Mouse (Mus musculus): ENCODE data around the gene Svs1. TPM values are rescaled to one million over a fixed set of nuclear protein-coding genes. Genes with fewer than 3 reads are reported as not detected.
"Not testable (repeated sequence)": the region's sequence is repeated elsewhere in the genome, so short reads cannot be mapped to it uniquely, and the experiment has no call there.

Gene Svs1
- not detected in 2 replicates for polyA plus RNA-seq (2012; rRNA removed)

DNA sequence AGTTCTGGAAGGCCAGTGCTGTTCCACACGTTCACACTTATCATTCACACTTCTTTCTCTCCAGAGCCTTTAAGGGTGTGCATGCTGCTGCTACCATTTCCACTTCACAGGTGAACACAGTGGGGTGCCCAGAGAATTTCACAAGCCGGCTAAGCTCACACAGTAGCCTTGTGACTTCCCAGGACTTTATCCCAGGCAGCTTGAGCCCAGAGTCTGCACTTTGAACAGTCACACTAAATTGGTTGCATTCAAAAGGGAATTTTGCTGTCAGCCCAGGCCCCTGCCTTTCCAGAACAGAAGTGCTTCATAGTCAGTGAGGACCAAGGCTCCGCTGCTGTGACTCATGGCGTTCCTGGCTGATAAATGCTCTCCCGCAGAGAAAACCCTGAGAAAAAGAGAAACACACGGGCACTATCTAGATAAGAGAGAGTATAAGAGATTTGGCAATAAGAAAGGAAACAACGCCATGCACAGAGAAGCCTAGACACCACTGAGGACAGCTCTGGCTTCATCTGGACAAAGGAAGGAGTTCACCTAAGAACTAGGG lies at the start of gene Svs1:
Gene Svs1, plus strand, starts transcription at position 418 of the 547 bp plus-strand sequence.
- no peak for DNase-seq (ENCODE audit: low spot score)

DNA sequence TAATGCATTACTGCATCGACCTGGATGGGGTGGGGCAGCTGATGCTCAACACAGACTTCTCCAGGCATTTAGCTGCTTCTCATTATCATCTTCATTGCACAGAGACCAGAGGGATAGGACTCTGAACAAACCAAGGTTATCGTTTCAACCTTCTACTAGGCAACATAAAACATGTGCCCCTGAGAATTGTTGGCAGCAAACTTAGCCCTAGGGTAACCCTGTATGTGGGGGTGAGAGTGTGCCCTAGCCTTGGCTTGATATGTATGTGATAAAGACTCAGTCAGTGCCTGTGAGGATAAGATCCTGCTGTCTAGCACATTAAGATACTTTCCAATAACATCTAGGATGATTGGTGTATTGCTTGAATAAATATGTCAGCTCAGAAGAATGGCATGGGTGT lies 37.1 kb upstream of the Svs1 start:
- DNase-seq (ENCODE audit: low spot score), result no peak

DNA sequence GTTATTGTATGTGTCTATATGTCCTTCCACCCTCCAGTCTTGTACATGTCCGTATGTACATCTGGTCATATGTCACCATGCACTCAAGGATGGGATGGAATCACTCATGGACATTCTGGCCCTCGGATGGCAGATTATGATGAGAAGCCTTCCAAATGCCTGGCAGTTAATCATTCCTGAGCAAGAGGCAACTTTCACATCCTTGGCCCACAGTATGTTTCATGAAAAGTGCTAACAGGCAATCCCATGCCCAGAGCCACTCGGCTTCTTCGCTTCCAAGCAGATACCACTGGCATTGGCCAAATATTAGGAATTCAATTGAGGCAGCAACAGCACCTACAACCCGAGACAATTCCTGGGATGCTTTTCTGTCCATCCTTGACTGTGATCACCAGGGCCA lies 36.0 kb upstream of the Svs1 start:
- DNase-seq (ENCODE audit: low spot score), result no peak

DNA sequence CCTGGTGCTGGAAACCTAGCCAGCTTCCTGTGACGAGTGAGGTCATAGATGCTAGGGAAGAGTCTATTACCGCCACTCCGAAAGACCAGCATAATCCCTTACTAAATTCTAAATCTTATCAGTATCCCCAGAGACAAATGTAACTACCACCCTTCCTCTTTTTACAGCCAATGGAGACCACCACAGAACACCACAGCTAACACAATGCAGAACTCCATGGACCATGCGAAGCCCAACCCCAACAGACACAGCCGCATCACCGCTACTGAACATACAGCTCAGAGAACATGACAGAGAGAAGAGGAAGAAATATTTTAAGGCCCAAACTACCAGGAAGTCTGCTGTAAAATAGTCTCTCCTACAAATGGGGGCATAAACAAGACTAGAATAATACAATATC lies 35.0 kb upstream of the Svs1 start:
- no peak for DNase-seq (ENCODE audit: low spot score)

DNA sequence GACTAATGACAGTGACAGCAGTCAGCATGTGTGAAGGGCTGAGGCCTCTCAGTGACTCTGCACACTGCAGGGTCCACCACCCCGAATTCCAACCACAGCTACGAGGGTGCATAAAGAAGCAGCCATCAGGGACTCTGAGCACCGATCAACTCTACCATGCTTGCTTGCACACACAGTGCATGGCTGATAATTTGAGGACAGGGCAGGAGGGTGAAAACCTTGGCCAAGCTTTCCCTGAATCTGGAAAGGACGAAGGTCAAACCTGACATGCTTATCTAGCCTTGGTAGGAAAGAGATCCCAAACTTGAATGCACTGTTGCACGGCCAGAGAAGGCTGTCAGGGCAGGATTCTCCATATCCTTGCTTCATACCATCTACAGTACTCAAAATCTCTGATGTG lies 33.4 kb upstream of the Svs1 start:
- DNase-seq (ENCODE audit: low spot score), result no peak

DNA sequence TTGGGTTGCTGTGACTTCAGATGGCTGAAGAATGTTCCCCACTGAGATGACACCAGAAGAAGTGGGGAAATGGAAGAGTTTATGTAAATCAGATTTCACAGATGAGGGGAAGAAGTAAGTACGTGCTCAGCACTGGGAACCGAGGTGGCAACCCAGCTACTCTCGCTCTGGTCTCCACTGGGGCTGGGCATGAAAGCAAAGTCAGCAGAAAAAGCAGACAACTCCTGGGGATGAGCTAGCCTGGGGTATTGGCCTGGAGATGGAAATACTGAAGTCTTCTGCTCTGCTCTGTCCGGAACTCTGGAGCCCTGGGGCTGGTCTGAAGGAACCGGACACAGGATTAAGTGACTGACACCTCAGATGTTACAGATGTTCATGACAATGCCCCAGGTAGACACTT lies 32.5 kb upstream of the Svs1 start:
- DNase-seq (ENCODE audit: low spot score), result no peak

DNA sequence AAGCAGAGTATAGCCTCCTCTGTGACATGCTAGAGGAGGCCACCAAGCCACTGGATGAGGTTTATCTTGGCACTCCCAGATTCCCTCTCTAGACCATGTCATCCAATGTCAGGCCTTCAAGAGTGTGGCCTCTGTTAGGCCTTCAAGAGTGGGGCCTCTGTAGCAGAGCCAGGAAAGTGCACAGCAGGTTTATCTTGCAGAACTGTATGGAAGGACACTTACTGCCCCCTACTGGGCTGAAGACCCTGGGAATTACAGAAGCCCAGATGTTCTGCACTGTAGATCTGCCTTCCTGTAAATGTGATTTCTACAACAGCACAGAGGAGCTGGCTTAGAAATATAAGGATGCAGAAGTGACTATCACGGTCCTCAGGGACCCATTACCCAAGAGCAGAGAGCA lies 31.7 kb upstream of the Svs1 start:
- DNase-seq (ENCODE audit: low spot score), result no peak

DNA sequence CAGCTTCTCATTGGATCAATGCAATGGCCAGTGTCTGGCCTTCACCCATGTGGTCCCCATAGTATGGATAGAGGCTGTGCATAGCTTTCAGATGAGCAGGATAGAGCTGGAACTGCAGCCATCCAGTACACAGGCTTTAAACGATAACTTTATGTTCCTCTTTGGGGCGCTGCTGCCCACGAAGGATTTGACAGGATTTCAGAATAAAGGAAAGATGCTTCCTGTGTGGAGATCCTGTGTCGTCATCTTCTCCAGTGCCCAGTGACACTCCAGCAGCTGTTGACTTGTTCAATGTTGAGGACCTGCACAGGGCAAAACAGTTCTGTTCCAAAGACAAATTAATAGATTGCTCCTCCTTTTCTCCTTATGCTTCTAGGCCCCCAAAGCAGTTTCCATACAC lies 29.9 kb upstream of the Svs1 start:
- no peak for DNase-seq (ENCODE audit: low spot score)

DNA sequence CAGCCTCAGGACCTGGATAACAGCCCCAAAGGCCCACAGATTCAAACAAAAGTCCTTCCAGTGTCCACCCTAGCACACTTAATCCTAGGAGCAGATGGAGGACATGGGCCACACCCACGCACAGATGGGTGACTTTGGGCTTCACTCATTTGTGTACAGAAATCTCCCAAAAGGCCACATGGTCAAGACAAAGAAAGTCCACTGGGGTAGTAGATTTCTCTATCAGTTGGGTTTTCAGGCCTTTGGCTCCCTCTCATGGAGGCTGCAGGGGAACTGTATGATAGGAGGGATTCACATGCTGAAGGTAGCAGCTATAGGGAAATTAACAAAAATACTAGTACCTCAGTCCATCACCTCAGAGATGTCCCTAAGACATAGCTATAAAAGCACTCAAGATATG lies 28.6 kb upstream of the Svs1 start:
- DNase-seq (ENCODE audit: low spot score), result no peak

DNA sequence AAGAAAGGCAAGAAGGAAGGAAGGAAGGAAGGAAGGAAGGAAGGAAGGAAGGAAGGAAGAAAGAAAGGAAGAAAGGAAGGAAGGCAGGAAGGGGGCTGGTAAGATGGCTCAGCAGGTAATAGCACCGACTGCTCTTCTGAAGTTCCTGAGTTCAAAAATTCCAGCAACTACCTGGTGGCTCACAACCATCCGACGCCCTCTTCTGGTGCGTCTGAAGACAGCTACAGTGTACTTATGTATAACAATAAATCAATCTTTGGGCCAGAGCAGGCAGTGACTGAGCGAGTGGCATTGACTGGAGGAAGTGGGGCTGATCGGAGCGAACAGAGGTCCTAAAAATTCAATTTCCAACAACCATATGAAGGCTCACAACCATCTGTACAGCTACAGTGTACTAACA lies 27.5 kb upstream of the Svs1 start:
- DNase-seq (ENCODE audit: low spot score), result not testable (repeated sequence)

DNA sequence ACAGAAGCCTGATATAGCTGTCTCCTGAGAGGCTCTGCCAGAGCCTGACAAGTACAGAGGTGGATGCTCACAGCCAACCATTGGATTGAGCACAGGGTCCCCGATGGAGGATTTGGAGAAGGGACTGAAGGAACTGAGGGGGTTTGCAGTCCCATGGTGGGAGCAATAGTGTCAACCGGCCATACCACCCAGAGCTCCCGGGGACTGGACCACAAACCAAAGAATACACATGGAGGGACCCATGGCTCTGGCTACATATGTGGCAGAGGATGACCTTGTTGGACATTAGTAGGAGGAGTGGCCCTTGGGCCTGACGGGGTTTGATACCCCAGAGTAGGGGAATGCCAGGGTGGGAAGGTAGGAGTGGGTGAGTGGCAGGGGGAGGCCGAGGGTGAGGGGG lies 20.0 kb upstream of the Svs1 start:
- DNase-seq (ENCODE audit: low spot score), result not testable (repeated sequence)

DNA sequence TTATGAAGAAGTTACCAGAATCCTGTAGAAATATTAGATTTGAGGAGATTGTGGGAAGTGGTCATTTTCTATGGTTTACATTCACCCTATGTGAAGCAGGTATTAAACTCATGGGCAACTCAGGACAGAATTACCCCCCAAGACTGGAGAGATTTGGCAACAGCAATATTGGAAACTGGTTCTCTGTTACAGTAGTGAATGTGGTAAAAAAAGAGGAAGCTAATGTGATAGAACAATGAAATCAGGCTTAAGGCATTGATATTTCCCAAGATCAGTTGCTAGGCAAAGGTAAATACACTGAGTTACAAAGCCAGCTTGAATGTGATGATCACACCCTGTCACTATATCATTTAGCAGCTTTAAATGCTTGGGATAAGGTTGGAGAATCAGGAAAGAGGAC lies 18.8 kb upstream of the Svs1 start:
- DNase-seq (ENCODE audit: low spot score), result no peak

DNA sequence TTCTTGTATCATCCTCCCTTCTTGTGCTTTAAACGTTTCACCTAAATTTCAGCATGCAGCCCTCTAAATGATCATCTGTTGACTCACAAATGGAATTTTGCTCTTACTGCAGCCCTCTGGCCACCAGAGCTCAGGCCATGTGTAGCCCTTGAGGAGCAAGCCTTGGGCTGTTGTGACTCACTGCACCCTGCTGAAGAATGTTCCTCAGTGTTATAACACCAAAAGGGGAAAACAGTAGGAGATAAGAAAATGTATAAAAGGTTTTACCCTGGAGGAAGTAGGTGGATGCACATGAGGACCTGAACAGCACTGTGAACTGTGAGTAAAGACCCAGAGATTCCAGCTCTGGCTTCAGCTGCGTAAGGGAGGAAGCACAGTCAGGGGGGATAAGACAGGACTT lies 12.0 kb upstream of the Svs1 start, which contains the start of gene Doxl2:
Gene Doxl2, plus strand, starts transcription at position 301 of the 400 bp plus-strand sequence.
- DNase-seq (ENCODE audit: low spot score), result no peak

DNA sequence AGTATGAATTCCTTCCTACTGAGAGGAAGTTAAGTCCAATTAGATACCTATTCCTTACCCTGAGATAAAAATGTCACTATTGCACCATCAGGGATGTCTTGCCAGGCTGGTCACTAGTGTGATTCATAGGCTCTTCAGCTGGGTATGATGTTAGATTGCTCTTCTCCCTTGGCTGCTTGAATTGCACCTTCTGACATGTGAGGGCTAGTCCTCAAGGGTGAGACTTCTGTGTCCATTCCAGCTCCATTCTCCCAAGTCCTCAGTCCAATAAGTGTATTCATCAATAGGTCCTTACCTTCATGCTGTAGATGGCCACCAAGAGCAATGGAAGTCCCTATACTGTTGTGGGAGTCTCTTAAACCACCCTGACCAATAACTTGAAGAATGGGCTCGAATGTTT lies 7.0 kb upstream of the Svs1 start:
- DNase-seq (ENCODE audit: low spot score), result no peak

DNA sequence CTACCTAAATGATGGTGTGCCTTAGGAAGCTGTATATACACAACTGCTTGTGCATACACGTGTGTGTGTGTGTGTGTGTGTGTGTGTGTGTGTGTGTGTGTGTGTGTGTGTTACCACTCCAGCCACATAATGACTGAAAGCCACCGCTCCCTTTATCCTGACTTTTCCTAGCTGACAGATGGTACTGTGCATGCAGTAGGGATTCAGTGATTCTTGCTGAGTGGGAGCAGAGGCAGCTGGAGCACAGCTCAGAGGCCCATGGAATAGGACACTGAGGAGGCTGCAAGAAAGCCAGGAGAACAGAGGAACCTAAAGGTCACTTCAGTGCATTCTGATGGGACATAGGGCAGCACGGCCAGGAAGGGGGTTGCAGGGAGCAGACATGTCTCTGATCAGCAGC lies 4.4 kb upstream of the Svs1 start:
- no peak for DNase-seq (ENCODE audit: low spot score)

DNA sequence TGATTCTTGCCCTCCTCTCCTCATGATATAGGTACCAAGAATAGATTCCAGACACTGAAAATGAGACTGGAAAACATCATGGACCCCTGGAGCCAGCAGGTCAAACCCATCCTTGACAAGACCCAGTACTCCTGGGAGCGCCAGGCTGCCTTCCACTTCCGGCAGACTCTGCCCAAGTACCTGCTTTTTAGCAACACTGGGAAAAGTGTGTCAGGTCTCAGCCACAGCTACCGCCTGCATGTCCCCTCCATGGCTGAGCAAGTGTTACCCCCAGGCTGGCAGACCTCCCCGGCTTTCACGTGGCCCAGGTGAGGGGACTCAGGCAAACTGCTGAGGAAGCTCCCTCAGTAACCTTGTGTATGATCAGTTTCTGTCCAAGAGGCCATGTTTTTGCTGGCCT lies 3.3 kb downstream of the Svs1 start:
- no peak for DNase-seq (ENCODE audit: low spot score)

DNA sequence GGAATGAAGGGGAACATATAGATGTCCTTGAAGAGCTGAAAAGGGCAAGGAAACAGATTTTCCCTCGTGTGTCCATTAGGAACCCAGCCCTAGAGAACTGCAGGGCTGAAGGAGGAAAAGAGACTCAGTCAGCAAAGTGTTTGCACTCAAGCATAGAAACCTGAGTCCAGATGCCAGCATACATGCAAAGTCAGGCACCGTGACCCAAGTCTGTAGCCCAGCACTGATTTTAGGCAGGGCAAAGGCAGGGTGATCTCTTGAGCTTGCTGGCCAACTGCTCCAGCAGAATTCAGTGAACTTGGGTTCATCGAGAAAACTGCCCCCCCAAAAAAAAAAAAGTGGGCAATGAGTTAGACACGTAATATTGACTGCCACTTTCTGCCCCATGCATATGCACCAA lies 5.3 kb downstream of the Svs1 start:
- DNase-seq (ENCODE audit: low spot score), result no peak

DNA sequence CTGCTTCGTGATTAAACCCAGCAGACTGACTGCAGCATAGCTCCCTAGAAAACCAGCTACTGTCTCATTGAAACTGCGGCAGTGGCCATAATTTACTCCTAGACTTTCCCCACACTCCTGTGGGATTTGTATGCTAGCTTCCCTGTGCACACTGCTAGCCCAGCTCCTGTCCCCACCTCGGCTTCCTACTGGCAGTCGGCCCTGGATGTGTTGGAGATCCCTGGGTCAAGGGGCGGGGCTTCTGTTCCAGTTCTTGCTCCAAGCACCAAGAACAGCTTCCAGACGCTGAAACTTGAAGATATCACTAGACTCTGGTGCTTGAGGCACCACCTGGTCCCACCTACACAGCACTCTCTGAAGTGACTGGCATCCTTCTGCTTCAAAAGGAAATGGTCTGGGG lies 11.5 kb downstream of the Svs1 start:
- no peak for DNase-seq (ENCODE audit: low spot score)

DNA sequence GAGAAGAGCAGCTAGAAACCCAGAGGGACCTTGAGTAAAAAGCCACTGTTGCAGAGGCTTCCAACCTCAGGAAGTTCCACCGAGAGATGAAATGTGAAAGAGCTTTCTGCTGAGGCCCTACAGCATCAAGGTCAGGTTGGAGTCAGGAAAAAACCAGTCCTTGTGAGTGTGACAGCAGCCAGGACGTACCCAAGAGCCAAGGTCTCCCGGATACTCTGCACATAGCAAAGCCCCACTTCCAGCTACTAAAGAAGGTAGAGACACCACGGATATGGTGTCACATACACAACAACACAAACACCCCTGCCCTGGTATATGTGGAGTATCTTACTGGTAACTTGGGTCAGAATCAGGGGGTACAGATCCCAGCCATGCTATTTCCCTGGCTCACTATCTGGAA lies 12.1 kb downstream of the Svs1 start:
- no peak for DNase-seq (ENCODE audit: low spot score)

DNA sequence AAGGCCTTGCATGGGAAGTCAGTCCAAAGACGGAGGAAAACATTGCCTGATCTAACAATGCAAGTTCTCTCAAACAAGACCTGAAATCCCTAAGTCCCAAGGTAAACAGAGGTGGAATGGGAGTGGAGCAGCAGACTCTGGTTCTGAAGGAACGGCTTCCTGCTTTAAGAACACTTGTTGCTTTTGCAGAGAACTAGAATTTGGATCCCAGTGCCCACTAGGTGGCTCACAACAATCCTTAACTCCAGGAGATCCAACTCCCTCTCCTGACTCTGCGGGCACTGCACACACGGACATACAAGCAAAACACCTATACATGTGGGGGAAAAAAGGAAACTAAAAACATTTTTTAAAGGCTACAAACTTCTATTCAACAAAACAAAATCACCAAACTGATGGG lies 16.7 kb downstream of the Svs1 start:
- no peak for DNase-seq (ENCODE audit: low spot score)

DNA sequence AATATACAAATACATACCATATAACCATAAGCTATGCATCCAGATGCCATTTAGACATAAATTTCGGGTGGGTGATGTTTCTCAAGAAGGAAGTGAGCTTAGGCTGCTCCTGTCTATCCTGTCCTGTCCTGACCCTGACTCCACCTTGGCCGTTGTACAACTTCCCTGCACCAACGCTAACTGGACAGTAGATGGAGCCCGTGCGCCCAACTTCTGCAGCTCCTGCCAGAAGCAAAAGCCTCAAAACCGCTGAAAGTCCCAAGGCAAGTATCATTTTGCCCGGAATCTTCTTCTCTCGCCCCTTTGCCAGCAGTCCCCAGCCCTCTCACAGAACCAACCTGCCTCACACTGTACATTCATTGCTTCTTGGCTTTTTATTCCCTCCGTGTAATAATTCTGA lies 21.3 kb downstream of the Svs1 start:
- DNase-seq (ENCODE audit: low spot score), result no peak

DNA sequence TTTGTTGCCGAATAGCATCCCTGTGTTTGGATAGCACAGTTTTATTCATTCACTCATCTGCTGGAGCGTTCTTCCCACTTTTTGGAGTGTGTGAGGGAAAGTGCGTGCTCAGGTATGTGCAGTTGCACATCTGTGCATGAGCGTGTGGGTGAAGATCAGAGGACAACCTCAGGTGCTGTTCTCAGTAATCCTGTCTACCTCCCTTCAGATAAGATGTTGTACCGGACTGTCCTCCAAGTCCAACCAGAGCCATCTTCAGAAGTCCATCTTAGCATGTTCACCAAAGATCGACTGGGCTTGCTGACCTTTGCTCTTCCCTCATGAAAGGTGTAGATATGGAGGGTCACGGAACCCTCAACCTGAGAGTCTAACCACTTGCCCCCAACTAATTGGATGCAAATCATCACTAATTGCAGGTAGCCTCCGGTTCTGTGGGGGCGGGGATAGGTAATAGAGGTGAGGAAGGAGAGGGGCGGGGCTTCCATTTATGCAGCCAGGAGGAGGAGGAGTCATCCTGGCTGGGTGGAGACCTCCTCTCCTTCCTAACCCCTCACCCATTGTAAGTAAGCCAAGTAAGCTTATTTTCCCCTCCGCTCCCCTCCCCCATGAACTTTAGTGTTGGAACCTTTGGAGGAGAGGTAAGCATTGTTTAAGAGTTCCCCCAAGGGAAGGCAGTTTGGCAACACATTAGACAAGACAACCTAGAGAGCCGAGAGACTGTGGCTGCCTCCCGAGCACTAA lies 21.9 kb downstream of the Svs1 start:
- no peak for DNase-seq (ENCODE audit: low spot score)

DNA sequence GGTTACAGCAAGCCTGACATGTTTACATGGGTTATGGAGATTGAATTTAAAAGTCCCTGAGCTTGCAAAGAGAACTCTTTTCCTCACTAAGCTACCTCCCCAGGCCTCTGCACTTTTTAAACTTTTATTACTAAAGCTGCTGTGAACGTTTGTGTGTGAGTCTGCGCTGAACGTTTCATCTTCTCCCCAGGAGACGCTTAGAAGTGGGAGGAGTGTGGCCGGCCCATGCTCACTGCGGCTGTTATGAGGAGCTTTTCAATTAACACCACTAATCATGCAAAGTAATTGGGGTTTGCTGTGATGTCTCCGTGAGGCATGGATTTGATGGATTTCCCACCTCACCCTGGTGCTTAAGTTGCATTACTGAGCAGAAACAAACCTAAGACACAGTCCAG lies 22.5 kb downstream of the Svs1 start:
- DNase-seq (ENCODE audit: low spot score), result no peak

DNA sequence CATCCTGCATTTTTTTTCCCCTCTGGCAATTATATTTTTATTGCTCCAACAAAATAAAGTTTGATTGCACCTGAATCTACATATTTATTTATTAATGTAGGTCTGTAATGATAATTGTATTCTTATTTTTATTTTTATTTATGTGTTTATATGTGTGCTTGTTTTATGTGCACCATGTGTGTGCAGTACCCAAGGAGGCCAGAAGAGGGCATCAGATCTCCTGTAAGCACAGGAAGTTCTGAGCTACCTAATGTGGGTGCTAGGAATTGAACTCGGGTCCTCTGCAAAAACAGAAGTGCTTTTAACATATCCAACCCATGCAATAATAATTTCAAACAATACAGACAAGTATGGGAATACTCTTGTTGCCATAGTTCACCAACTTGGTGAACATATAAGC lies 23.0 kb downstream of the Svs1 start:
- DNase-seq (ENCODE audit: low spot score), result no peak

Data from urinary bladder, adult 2 months (tissue).